Mouse (Mus musculus) liver, embryonic 16.5 days (tissue): ENCODE results near the gene Bdnf. TPM values are rescaled to one million over a fixed set of nuclear protein-coding genes. Genes with fewer than 3 reads are reported as not detected.

Experiments used
- ATAC-seq: fragments of 200-750 bp; cut with Nextera tagmentation; 2 replicates; pipeline ENCODE4 v1.8.0; 2017; ENCODE audit warnings: low read depth, mild to moderate bottlenecking, moderate number of reproducible peaks, moderate library complexity
- H3K27ac ChIP-seq: fragments of 300-500 bp; sonication (generic); 2 replicates; pipeline ENCODE4 v1.5.1; 2014; ENCODE audit warnings: mild to moderate bottlenecking, low read length
- H3K27me3 ChIP-seq: fragments of 300-500 bp; sonication (generic); 2 replicates; pipeline ENCODE4 v1.6.1; 2014; ENCODE audit warnings: low read depth, low read length, mixed read lengths; ENCODE audit not compliant: control insufficient read depth, insufficient read depth
- H3K36me3 ChIP-seq: fragments of 300-500 bp; sonication (generic); 2 replicates; pipeline ENCODE4 v1.6.1; 2014; ENCODE audit warnings: mild to moderate bottlenecking; ENCODE audit not compliant: control insufficient read depth, insufficient read depth
- H3K4me1 ChIP-seq: fragments of 300-500 bp; sonication (generic); 2 replicates; pipeline ENCODE4 v1.6.1; 2014; ENCODE audit warnings: low read depth, low read length, mixed read lengths; ENCODE audit not compliant: control insufficient read depth
- H3K4me2 ChIP-seq: fragments of 300-500 bp; sonication (generic); 2 replicates; pipeline ENCODE4 v1.6.1; 2014; ENCODE audit warnings: low read depth, low read length, mixed read lengths
- H3K4me3 ChIP-seq: fragments of 300-500 bp; sonication (generic); 2 replicates; pipeline ENCODE4 v1.5.1; 2014; ENCODE audit warnings: low read depth, mild to moderate bottlenecking, low read length
- H3K9ac ChIP-seq: fragments of 300-500 bp; sonication (generic); 2 replicates; pipeline ENCODE4 v1.6.1; 2014; ENCODE audit warnings: low read depth, low read length
- H3K9me3 ChIP-seq: fragments of 300-500 bp; sonication (generic); replicated peaks from 2 replicates; pipeline ENCODE4 v1.6.1; 2016; ENCODE audit warnings: low read length; ENCODE audit not compliant: control insufficient read depth
- WGBS: fragments of 180-500 bp; shearing (Covaris S2); extraction: QIAGEN DNeasy Blood & Tissue Kit; methylation state at CpG from one replicate; pipeline ENCODE4 v1.1.7; 2014; ENCODE audit not compliant: insufficient replicate concordance; 5-methylcytosine and 5-hydroxymethylcytosine counted together
- polyA plus RNA-seq: library from polyadenylated mRNA; unstranded; fragments of >200 nt; fragmentation: Nextera tagmentation; extraction: Ambion mirVana; gene quantifications from 2 replicates; pipeline ENCODE4 v1.2.1, GENCODE M21; 2015

Bdnf gene
- polyA plus RNA-seq, 1 experiment from 2014 or later: 0.04 TPM

DNA sequence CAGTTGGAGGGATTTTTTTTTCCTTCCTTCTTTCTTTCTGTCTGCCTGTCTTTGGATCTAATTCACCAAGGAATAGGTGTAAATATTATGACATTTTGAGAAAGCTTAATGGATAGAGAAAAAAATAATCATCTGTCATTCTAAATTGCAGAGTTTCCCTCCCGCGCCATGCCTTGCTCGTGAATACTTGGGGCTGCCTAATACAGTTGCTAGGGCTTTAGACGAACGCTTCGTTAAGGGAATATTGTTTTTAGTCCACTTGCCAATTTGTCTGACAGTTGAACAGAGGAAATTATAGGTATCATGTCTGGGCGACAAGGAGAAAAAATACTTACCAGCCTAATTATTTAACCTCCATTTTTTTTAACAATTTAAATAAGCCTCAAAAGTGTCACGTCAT lies 4.0 kb downstream of the Bdnf start:
- Histone ChIP-seq H3K36me3 (no peaks in the 10 kb centered on the region), H3K27me3 (peaks cover 48% of the 10 kb centered on the region), H3K4me2 (peak overlapping the region; percentile 8), H3K4me1 (no peaks in the 10 kb centered on the region), H3K9ac (no peak overlapping the region), H3K9me3 (no peaks in the 10 kb centered on the region), H3K4me3 (no peak overlapping the region), H3K27ac (no peak overlapping the region)
- 7% methylated on average over 8 of the region's 8 CpGs for WGBS
- no peak for ATAC-seq

DNA sequence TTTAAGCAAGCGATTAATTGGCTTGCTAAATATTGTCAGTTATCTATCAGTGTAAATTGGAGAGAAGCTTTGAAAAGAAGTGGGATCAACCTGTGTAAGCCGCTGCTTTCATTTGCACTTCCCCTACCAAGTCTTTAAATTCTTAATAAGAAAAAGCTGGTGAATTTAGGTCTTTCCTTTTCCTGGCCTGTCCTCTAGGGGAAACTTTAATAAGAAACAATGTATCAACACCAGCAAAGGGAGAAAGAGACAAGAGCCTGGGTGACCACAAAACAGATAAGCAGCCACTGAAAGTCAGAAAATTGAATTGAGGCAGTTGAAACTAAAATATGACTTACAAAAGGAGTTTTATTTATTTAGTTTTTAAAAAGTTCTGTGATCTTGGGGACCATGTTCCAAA lies 4.9 kb downstream of the Bdnf start:
- 42% methylated on average over 2 of the region's 2 CpGs for WGBS
- no peak for ATAC-seq

DNA sequence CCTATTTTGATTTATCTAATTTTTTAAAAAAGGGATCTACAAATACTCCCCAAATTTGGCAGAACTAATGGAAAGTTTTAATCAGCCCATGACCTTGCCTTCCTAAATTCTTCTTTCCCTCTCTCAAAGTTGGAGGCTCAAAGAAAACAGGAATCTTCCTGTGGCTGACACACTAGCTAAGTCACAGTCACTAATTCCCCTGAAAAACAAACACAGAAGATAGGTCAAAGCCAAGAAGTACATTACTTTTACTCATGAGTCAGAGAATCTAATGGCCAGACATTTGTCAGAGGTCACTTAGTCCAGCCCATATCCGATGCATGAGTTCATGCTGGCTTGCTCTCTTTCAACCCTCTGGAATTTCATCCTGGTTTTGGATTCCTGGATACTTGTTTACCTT lies 6.6 kb downstream of the Bdnf start:
- no peaks in the 10 kb centered on the region for H3K36me3 ChIP-seq
- no peak for ATAC-seq
- WGBS: 54% methylated on average over 1 of the region's 1 CpGs
- H3K4me1 ChIP-seq: no peaks in the 10 kb centered on the region
- H3K4me3 ChIP-seq: no peak overlapping the region
- H3K27me3 ChIP-seq: peaks cover 22% of the 10 kb centered on the region
- H3K27ac ChIP-seq: no peak overlapping the region
- no peaks in the 10 kb centered on the region for H3K9me3 ChIP-seq
- no peak overlapping the region for H3K9ac ChIP-seq
- H3K4me2 ChIP-seq: no peak overlapping the region

More for the DNA sequence above, 4.9 kb downstream of the Bdnf start:
- Histone ChIP-seq H3K27me3 (peaks cover 38% of the 10 kb centered on the region), H3K4me2 (no peak overlapping the region), H3K4me3 (no peak overlapping the region), H3K4me1 (no peaks in the 10 kb centered on the region), H3K27ac (no peak overlapping the region), H3K9me3 (no peaks in the 10 kb centered on the region), H3K36me3 (no peaks in the 10 kb centered on the region), H3K9ac (no peak overlapping the region)

DNA sequence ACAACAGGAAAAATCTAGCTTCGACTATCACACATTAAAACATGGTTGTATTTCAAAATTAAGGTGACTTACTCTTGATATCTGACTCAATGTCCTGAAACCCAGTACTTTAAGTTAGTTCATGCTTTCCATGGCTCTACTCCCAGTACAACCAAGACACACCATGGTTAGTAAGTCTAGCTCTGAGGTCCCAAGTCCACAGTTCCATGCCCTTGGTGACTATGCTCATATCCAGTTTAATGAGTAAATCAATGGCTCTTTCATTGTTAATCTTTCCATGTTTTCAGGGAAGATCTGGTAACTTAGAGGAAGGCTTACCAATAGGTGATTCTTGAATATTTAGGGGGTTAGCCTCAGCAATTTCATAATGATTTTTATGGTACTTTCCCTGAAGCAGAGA lies 14.2 kb downstream of the Bdnf start:
- H3K27ac ChIP-seq: no peak overlapping the region
- no peak for ATAC-seq
- peaks cover 13% of the 10 kb centered on the region for H3K27me3 ChIP-seq
- H3K4me1 ChIP-seq: no peaks in the 10 kb centered on the region
- H3K9me3 ChIP-seq: no peaks in the 10 kb centered on the region
- H3K36me3 ChIP-seq: no peaks in the 10 kb centered on the region
- no peak overlapping the region for H3K4me2 ChIP-seq
- WGBS: 30% methylated on average over 1 of the region's 1 CpGs
- no peak overlapping the region for H3K9ac ChIP-seq
- H3K4me3 ChIP-seq: no peak overlapping the region

DNA sequence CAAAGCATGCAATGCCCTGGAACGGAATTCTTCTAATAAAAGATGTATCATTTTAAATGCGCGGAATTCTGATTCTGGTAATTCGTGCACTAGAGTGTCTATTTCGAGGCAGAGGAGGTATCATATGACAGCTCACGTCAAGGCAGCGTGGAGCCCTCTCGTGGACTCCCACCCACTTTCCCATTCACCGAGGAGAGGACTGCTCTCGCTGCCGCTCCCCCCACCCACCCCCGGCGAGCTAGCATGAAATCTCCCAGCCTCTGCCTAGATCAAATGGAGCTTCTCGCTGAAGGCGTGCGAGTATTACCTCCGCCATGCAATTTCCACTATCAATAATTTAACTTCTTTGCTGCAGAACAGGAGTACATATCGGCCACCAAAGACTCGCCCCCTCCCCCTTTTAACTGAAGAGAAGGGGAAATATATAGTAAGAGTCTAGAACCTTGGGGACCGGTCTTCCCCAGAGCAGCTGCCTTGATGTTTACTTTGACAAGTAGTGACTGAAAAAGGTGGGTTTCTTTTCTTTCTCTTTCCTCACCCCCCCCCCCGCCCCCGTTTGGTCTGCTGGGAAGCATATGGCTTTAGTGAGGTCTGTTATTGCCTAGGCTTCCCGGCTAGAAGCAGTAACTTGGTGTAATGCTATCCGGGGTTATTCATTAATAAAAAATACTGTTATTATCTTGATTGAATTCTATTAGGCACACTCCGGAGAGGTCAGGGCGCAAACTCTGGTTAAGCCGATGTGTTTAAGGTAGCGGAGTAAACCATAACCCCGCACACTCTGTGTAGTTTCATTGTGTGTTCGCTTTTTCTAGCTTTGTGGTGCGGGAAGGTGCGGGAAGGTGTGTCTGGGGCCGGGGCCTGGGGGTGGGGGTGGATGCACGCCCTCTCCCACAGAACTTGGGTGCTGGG lies 18.0 kb downstream of the Bdnf start:
- H3K9me3 ChIP-seq: no peaks in the 10 kb centered on the region
- peak overlapping the region; percentile 49 for H3K4me2 ChIP-seq
- H3K27me3 ChIP-seq: peaks cover 25% of the 10 kb centered on the region
- no peaks in the 10 kb centered on the region for H3K4me1 ChIP-seq
- peak overlapping the region; percentile 48 for H3K4me3 ChIP-seq
- H3K36me3 ChIP-seq: no peaks in the 10 kb centered on the region
- ATAC-seq: no peak
- no peak overlapping the region for H3K27ac ChIP-seq
- H3K9ac ChIP-seq: no peak overlapping the region
- WGBS: 5% methylated on average over 34 of the region's 34 CpGs

DNA sequence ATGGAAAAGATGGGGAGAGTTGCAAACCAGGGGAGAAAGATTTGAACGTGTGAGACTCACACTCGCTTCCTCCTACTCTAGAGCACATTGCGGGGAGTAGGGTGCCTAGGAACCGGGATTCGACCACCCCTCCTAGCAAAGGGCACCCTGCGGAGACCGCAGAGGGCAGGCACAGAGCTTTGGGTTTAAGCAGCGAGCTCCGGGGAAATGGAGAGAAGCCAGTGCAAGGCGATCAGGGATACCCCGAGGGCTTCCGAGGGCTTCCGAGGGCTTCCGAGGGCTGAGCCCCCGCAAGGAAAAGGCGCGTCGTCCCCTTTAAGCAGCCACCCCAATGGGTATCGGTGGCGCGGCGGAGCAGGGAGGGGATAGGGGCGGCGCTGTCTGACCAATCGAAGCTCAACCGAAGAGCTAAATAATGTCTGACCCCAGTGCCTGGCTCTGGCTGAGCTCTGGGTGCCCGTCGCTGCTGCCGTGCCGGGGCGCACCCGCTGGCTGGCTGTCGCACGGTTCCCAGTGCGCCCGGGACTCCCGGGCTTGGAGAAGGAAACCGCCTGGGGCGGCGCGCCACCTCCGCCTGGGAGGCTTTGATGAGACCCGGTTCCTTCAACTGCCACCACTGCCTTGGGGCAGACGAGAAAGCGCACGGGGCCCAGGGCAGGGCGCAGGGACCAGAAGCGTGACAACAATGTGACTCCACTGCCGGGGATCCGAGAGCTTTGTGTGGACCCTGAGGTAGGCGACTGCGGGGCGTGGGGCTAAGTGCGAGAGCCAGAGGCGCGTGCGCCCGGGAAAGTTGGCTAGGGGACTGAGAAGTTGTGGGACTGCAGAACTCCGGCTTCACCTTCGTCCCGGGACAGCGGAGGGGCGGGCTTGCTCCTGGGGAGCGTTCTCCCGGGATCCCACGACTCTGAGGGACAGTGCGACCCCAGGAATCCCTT lies 18.9 kb downstream of the Bdnf start:
- no peaks in the 10 kb centered on the region for H3K9me3 ChIP-seq
- peak; percentile 19; the same call in 1 of the 2 replicates for ATAC-seq
- no peaks in the 10 kb centered on the region for H3K4me1 ChIP-seq
- H3K36me3 ChIP-seq: no peaks in the 10 kb centered on the region
- H3K27me3 ChIP-seq: peaks cover 25% of the 10 kb centered on the region
- H3K9ac ChIP-seq: no peak overlapping the region
- WGBS: 2% methylated on average over 67 of the region's 67 CpGs
- peak overlapping the region; percentile 48 for H3K4me3 ChIP-seq
- peak overlapping the region; percentile 49 for H3K4me2 ChIP-seq
- H3K27ac ChIP-seq: no peak overlapping the region

DNA sequence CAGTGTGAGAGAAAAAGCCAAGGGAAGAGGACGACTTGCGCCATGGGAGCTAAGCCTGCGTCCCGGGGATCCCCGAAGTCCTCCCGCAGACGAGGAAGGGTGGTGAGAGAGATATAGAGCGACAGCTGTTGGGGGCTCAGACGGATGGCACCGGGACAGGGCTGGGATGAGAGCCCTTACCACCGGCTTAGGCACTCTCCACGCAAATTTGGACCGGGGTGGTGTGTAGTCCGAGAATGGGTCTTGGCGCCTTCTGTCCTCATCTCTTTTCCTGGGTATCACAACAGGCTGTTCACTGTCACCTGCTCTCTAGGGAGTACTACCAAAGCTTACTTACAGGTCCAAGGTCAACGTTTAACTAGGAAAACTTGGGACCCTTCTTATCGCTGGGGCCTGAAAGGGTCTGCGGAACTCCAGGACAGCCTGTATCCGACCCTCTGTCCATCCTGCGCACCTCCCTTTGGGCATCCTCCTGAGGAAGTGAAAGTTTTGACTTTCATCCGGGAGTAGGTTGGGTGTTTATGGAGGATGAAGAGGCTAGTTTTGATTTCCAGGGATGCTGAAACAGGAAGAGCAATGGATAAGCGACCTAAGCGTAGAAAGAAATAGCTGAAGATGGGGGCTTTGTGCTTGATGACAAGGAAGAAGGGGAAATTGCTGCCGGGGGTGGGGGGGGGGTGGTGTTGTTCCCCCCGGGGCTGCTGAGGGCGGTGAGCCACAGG lies 19.8 kb downstream of the Bdnf start:
- H3K4me1 ChIP-seq: no peaks in the 10 kb centered on the region
- peak overlapping the region; percentile 49 for H3K4me2 ChIP-seq
- peaks cover 25% of the 10 kb centered on the region for H3K27me3 ChIP-seq
- H3K36me3 ChIP-seq: no peaks in the 10 kb centered on the region
- no peaks in the 10 kb centered on the region for H3K9me3 ChIP-seq
- H3K27ac ChIP-seq: no peak overlapping the region
- H3K9ac ChIP-seq: no peak overlapping the region
- no peak for ATAC-seq
- peak overlapping the region; percentile 48 for H3K4me3 ChIP-seq
- WGBS: under 1% methylated on average over 26 of the region's 26 CpGs

DNA sequence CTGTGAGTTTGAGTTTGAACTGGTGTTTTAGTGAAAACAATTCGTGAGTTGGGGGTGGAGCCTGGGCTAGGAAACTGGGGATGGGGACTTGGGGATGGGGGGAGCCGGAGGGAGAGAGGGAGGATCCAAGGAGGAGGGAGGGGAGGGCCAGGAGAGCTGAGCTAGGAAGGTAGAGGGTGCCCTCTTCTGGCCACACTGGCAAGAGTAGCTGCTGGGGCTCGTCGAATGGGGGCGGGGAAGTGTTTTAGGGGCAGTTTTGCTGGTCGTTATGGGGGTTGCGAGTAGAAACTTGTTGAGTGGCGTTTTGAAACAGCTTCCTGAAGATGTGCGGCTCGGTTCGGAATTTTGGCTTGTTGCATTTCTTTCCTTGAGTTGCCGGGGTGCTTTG lies 20.3 kb downstream of the Bdnf start:
- Histone ChIP-seq H3K27me3 (peaks cover 25% of the 10 kb centered on the region), H3K4me2 (peak overlapping the region; percentile 49)
- WGBS: 3% methylated on average over 12 of the region's 12 CpGs

More for the DNA sequence above, 20.3 kb downstream of the Bdnf start:
- no peaks in the 10 kb centered on the region for H3K36me3 ChIP-seq
- H3K9ac ChIP-seq: no peak overlapping the region
- H3K4me3 ChIP-seq: peak overlapping the region; percentile 48
- H3K4me1 ChIP-seq: no peaks in the 10 kb centered on the region
- ATAC-seq: no peak
- H3K9me3 ChIP-seq: no peaks in the 10 kb centered on the region
- no peak overlapping the region for H3K27ac ChIP-seq
